31 mouse cellular contexts compared by ENCODE assay signal in the genomic region with DNA sequence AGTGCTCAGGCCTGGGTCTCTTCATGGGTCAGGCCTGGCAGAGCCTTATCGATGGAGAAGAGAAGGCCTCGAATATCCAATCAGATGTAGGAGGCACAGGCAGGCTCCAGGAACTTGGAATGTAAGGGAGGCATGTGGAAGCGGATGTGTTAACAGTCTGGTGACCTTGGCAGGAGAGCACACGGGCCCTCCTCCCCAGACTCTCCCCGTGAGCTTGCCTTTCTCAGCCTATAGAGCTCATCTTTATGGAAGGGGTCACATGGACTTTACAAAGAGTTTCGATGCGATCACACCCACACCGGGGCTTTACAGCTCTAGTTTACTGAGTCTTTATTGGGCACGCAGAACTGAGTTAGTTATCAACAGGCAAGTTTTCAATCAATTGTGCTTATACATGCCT. TPM values are rescaled to one million over a fixed set of nuclear protein-coding genes. Genes with fewer than 3 reads are reported as not detected.
A peak's percentile ranks its signal among the peaks of the same experiment; 100 is the strongest.
DNase-seq lines count a peak whose midpoint lies in the region; ATAC-seq and TF ChIP-seq lines count a peak whose summit lies in the region.
"Had no signal": no experiment of that assay in that cellular context is flagged by ENCODE, and none has a peak within 500 bp of the region (broad histone marks: within the 10 kb centered on the region; RNA-seq: fewer than 3 reads in every experiment).

No protein-coding gene starts in this region.

- no peak for DNase-seq in heart, postnatal 25 days (ENCODE audit: low spot score)
- no peak for DNase-seq in stomach, postnatal 0 days (ENCODE audit: low spot score)
- DNase-seq in ZHBTc4 (ENCODE audit: low read depth, low spot score): peak; percentile 83
- DNase-seq in gastrocnemius, adult 2 months: no peak
- DNase-seq in kidney, adult 18-20 months: no peak
- DNase-seq: B cell, adult 2 months; cerebellum, adult 8-10 months; cerebellum, postnatal 25 days; forebrain, postnatal 0 days; gastrocnemius, postnatal 10 days; heart, postnatal 10 days; kidney, adult 9 months; kidney, postnatal 14 days; layer of hippocampus, adult 9-11 months; lung, postnatal 36 days; right cerebral cortex, postnatal 4 days; thymus, postnatal 4 days had no signal

- H3K27ac ChIP-seq in heart, embryonic 16.5 days (ENCODE audit: low read length): peak overlapping the region; percentile 25
- no peak overlapping the region for H3K27ac ChIP-seq in stomach, embryonic 16.5 days (ENCODE audit: low read length)
- no peak overlapping the region for H3K27ac ChIP-seq in stomach, postnatal 0 days (replicated peaks)
- H3K27ac ChIP-seq in gastrocnemius, adult 2 months: no peak overlapping the region
- H3K27ac ChIP-seq: embryonic facial prominence, embryonic 10.5 days; embryonic facial prominence, embryonic 15.5 days; forebrain, embryonic 12.5 days; hindbrain, embryonic 12.5 days; liver, embryonic 15.5 days; lung, embryonic 15.5 days; neural tube, embryonic 12.5 days had no signal

- intact Hi-C loops in heart, postnatal 25 days (cut with DNase I): no loop called here
- intact Hi-C loops in gastrocnemius, adult 2 months (cut with DNase I): no loop called here

- peaks cover 22% of the 10 kb centered on the region for H3K4me1 ChIP-seq in heart, embryonic 16.5 days (ENCODE audit: control insufficient read depth, insufficient read depth, low read length)
- peaks cover 8% of the 10 kb centered on the region for H3K4me1 ChIP-seq in stomach, embryonic 16.5 days (ENCODE audit: control insufficient read depth, insufficient read depth, low read length)
- H3K4me1 ChIP-seq in stomach, postnatal 0 days (replicated peaks; ENCODE audit: control insufficient read depth, insufficient read depth): 0 out of 2 replicates have a peak, but pooled peaks cover 3% of the 10 kb centered on the region
- H3K4me1 ChIP-seq: neural tube, embryonic 12.5 days had no signal

- no peak for ATAC-seq in heart, embryonic 16.5 days (replicated peaks; ENCODE audit: extremely low read depth, insufficient read depth, low FRiP score)
- ATAC-seq in stomach, embryonic 16.5 days (ENCODE audit: insufficient read depth, low FRiP score): no peak
- ATAC-seq in stomach, postnatal 0 days (ENCODE audit: low FRiP score, low TSS enrichment): no peak
- ATAC-seq: forebrain, postnatal 0 days; Patski had no signal

- TF ChIP-seq CTCF in stomach, postnatal 0 days (IDR thresholded peaks at IDR 0.05; ENCODE audit: low read depth): no peak
- no peak for TF ChIP-seq CTCF in gastrocnemius, adult 2 months (IDR thresholded peaks at IDR 0.05)

- H3K27me3 ChIP-seq in heart, embryonic 16.5 days (ENCODE audit: control insufficient read depth, insufficient read depth, low read length): no peaks in the 10 kb centered on the region
- H3K27me3 ChIP-seq in stomach, embryonic 16.5 days (ENCODE audit: control insufficient read depth, insufficient read depth, low read length): no peaks in the 10 kb centered on the region
- no peaks in the 10 kb centered on the region for H3K27me3 ChIP-seq in stomach, postnatal 0 days (ENCODE audit: control insufficient read depth, insufficient read depth, low read length)
- H3K27me3 ChIP-seq: embryonic facial prominence, embryonic 15.5 days; hindbrain, embryonic 12.5 days; liver, embryonic 15.5 days; lung, embryonic 15.5 days; neural tube, embryonic 12.5 days; Patski had no signal

- no peak overlapping the region for H3K4me3 ChIP-seq in heart, embryonic 16.5 days (ENCODE audit: low read length)
- H3K4me3 ChIP-seq in stomach, embryonic 16.5 days (replicated peaks; ENCODE audit: low read length): no peak overlapping the region
- H3K4me3 ChIP-seq in stomach, postnatal 0 days (ENCODE audit: low read depth, low read length): no peak overlapping the region
- H3K4me3 ChIP-seq in gastrocnemius, adult 2 months: no peak overlapping the region
- H3K4me3 ChIP-seq: embryonic facial prominence, embryonic 10.5 days; embryonic facial prominence, embryonic 15.5 days; forebrain, embryonic 12.5 days; hindbrain, embryonic 12.5 days; liver, embryonic 15.5 days; lung, embryonic 15.5 days; myocyte; neural tube, embryonic 12.5 days had no signal

- TF ChIP-seq EP300 in stomach, postnatal 0 days (optimal IDR thresholded peaks at IDR 0.05): no peak

- H3K9ac ChIP-seq in heart, embryonic 16.5 days (ENCODE audit: low read length): 0 out of 2 replicates have a peak overlapping the region, but pooled peaks have one; percentile 21
- H3K9ac ChIP-seq in stomach, embryonic 16.5 days (ENCODE audit: low read length): 0 out of 2 replicates have a peak overlapping the region, but pooled peaks have one; percentile 27
- no peak overlapping the region for H3K9ac ChIP-seq in stomach, postnatal 0 days (ENCODE audit: low read length)
- H3K9ac ChIP-seq: embryonic facial prominence, embryonic 15.5 days; forebrain, embryonic 12.5 days; forebrain, postnatal 0 days; hindbrain, embryonic 12.5 days; liver, embryonic 15.5 days; lung, embryonic 15.5 days; neural tube, embryonic 12.5 days had no signal

- no peak overlapping the region for H3K4me2 ChIP-seq in heart, embryonic 16.5 days (ENCODE audit: low read depth, low read length)
- H3K4me2 ChIP-seq in stomach, embryonic 16.5 days (ENCODE audit: low read depth, low read length): no peak overlapping the region
- H3K4me2 ChIP-seq in stomach, postnatal 0 days (replicated peaks; ENCODE audit: low read depth): no peak overlapping the region
- H3K4me2 ChIP-seq: embryonic facial prominence, embryonic 15.5 days; forebrain, embryonic 12.5 days; hindbrain, embryonic 12.5 days; liver, embryonic 15.5 days; lung, embryonic 15.5 days; midbrain, embryonic 11.5 days; neural tube, embryonic 12.5 days had no signal

- no peaks in the 10 kb centered on the region for H3K36me3 ChIP-seq in heart, embryonic 16.5 days (ENCODE audit: control insufficient read depth, insufficient read depth)
- no peaks in the 10 kb centered on the region for H3K36me3 ChIP-seq in stomach, embryonic 16.5 days (ENCODE audit: control insufficient read depth, insufficient read depth, low read length)
- H3K36me3 ChIP-seq in stomach, postnatal 0 days (ENCODE audit: control insufficient read depth, insufficient read depth, low read length): no peaks in the 10 kb centered on the region
- H3K36me3 ChIP-seq: embryonic facial prominence, embryonic 10.5 days; embryonic facial prominence, embryonic 15.5 days; forebrain, embryonic 12.5 days; hindbrain, embryonic 12.5 days; liver, embryonic 15.5 days; lung, embryonic 15.5 days; neural tube, embryonic 12.5 days had no signal

- 51% methylated on average over 9 of the region's 9 CpGs for WGBS in heart, embryonic 16.5 days
- 58% methylated on average over 9 of the region's 9 CpGs for WGBS in stomach, embryonic 16.5 days
- WGBS in stomach, postnatal 0 days: 62% methylated on average over 9 of the region's 9 CpGs

- no peaks in the 10 kb centered on the region for H3K9me3 ChIP-seq in heart, embryonic 16.5 days (replicated peaks; ENCODE audit: control insufficient read depth, low read length)
- H3K9me3 ChIP-seq in stomach, embryonic 16.5 days (replicated peaks; ENCODE audit: control insufficient read depth, low read length): no peaks in the 10 kb centered on the region
- no peaks in the 10 kb centered on the region for H3K9me3 ChIP-seq in stomach, postnatal 0 days (ENCODE audit: control insufficient read depth, low read length)
- H3K9me3 ChIP-seq: embryonic facial prominence, embryonic 10.5 days; embryonic facial prominence, embryonic 15.5 days; forebrain, embryonic 12.5 days; hindbrain, embryonic 12.5 days; liver, embryonic 15.5 days; lung, embryonic 15.5 days; neural tube, embryonic 12.5 days had no signal

RNA-seq across cellular contexts. Expression of gene Gdf15, which starts 6.5 kb away (rescaled TPM):
- polyA plus RNA-seq in heart, embryonic 16.5 days (2015; fragmentation: Nextera tagmentation; extraction: Ambion mirVana): 1.2 and 1.6 TPM in 2 replicates
- under 1 TPM; 0.56 to 0.73 TPM for total RNA-seq in heart, postnatal 25 days (2021)
- 0.57 and 0.60 TPM in 2 replicates for polyA plus RNA-seq in stomach, embryonic 16.5 days (2015; fragmentation: Nextera tagmentation; extraction: Ambion mirVana)
- 0.30 and 0.33 TPM in 2 replicates for polyA plus RNA-seq in stomach, postnatal 0 days (2015; fragmentation: Nextera tagmentation; extraction: Ambion mirVana)
- under 1 TPM in 1 of 2 experiments, not detected in 1; 0.28 TPM for total RNA-seq in gastrocnemius, adult 2 months (2021)
- total RNA-seq: gastrocnemius, postnatal 10 days; left cerebral cortex, postnatal 10 days; megakaryocyte, adult 5-6 weeks had no signal
- polyA plus RNA-seq: forebrain, embryonic 12.5 days; neural tube, embryonic 12.5 days had no signal

RNA-seq across cellular contexts. Expression of gene Pgpep1, which starts 21.4 kb away (rescaled TPM):
- 35.5 and 36.7 TPM in 2 replicates for polyA plus RNA-seq in heart, embryonic 16.5 days (2015; fragmentation: Nextera tagmentation; extraction: Ambion mirVana)
- 10 to 100 TPM; 46.8 to 47.5 TPM for total RNA-seq in heart, postnatal 25 days (2021)
- polyA plus RNA-seq in stomach, embryonic 16.5 days (2015; fragmentation: Nextera tagmentation; extraction: Ambion mirVana): 47.4 and 57.5 TPM in 2 replicates
- polyA plus RNA-seq in stomach, postnatal 0 days (2015; fragmentation: Nextera tagmentation; extraction: Ambion mirVana): 23.3 and 25.2 TPM in 2 replicates
- 10 to 100 TPM in 1 of 2 experiments, 1 to 10 TPM in 1; 9.3 to 22.5 TPM for total RNA-seq in gastrocnemius, adult 2 months (2021)

RNA-seq across cellular contexts. Expression of gene Lrrc25, which starts 22.8 kb away (rescaled TPM):
- polyA plus RNA-seq in heart, embryonic 16.5 days (2015; fragmentation: Nextera tagmentation; extraction: Ambion mirVana): 1.8 and 2.3 TPM in 2 replicates
- 1 to 10 TPM; 1.4 to 1.5 TPM for total RNA-seq in heart, postnatal 25 days (2021)
- 2.9 and 3.0 TPM in 2 replicates for polyA plus RNA-seq in stomach, embryonic 16.5 days (2015; fragmentation: Nextera tagmentation; extraction: Ambion mirVana)
- 2.3 and 2.7 TPM in 2 replicates for polyA plus RNA-seq in stomach, postnatal 0 days (2015; fragmentation: Nextera tagmentation; extraction: Ambion mirVana)
- under 1 TPM; 0.42 to 0.48 TPM for total RNA-seq in gastrocnemius, adult 2 months (2021)
- polyA plus RNA-seq: myocyte had no signal

RNA-seq across cellular contexts. Expression of gene Ssbp4, which starts 30.1 kb away (rescaled TPM):
- polyA plus RNA-seq in heart, embryonic 16.5 days (2015; fragmentation: Nextera tagmentation; extraction: Ambion mirVana): 68.4 and 69.5 TPM in 2 replicates
- total RNA-seq in heart, postnatal 25 days (2021): 10 to 100 TPM; 37.0 to 37.7 TPM
- 65.2 and 68.3 TPM in 2 replicates for polyA plus RNA-seq in stomach, embryonic 16.5 days (2015; fragmentation: Nextera tagmentation; extraction: Ambion mirVana)
- 66.7 and 83.8 TPM in 2 replicates for polyA plus RNA-seq in stomach, postnatal 0 days (2015; fragmentation: Nextera tagmentation; extraction: Ambion mirVana)
- total RNA-seq in gastrocnemius, adult 2 months (2021): 10 to 100 TPM in 1 of 2 experiments, 1 to 10 TPM in 1; 9.2 to 14.4 TPM

RNA-seq across cellular contexts. Expression of gene Lsm4, which starts 34.3 kb away (rescaled TPM):
- polyA plus RNA-seq in heart, embryonic 16.5 days (2015; fragmentation: Nextera tagmentation; extraction: Ambion mirVana): 252 and 258 TPM in 2 replicates
- 10 to 100 TPM; 60.6 to 62.9 TPM for total RNA-seq in heart, postnatal 25 days (2021)
- polyA plus RNA-seq in stomach, embryonic 16.5 days (2015; fragmentation: Nextera tagmentation; extraction: Ambion mirVana): 154 and 173 TPM in 2 replicates
- polyA plus RNA-seq in stomach, postnatal 0 days (2015; fragmentation: Nextera tagmentation; extraction: Ambion mirVana): 141 and 147 TPM in 2 replicates
- 10 to 100 TPM; 61.7 to 65.6 TPM for total RNA-seq in gastrocnemius, adult 2 months (2021)
